Mouse (Mus musculus): Measurements from ENCODE around the gene Hist2h2bb. TPM values are rescaled to one million over a fixed set of nuclear protein-coding genes. Genes with fewer than 3 reads are reported as not detected.
"Not testable (repeated sequence)": the region's sequence is repeated elsewhere in the genome, so short reads cannot be mapped to it uniquely, and the experiment has no call there.

Gene Hist2h2bb
- total and polyA plus RNA-seq, 3 experiments: 1.2 to 34.7 (median 34.1) TPM

DNA sequence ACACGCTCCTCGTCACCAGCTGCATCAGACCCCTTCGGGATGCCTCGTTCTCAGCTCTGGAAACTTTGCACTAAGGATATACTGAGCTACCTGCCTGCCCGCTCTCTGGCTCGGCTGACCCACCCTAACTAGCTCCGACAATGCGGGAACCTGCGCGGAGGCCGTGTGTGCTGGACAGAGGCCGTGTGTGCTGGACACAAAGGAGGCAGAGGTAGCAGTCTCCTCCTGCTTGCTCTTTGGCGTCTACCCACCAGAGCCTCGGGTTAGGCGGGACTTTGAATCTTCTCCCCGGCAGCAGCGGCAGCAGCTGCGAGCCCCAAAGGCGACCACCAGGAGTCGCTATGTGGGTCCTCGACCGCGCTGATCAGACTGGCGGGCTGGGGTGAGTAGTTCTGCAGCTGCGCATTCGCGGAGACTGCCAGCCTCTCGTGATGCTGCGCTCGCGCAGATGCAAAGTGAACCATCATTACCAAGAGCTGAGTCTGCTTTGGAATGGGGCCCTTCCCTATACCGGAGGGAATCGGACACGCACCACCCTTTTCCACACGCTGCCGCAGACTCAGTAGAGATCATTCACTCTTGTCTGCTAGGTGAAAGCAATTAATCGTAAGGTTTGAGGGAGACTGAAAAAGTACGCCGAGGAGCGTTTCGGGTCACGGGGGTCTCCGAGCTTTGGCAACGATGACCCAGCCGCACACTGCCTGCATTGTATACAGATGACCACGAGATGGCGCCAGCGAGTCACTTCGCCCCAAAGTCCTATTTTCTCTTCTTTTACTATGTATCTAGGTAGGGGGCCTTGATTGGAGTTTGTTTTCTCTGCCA is 8.5 kb downstream of the Hist2h2bb start:
- Histone ChIP-seq H3K36me3 (ENCODE audit: control insufficient read depth, insufficient read depth, low read length) (no peaks in the 10 kb centered on the region), H3K9ac (ENCODE audit: low read depth, low read length) (peak overlapping the region; percentile 75), H3K4me3 (peak overlapping the region; percentile 61), H3K27me3 (ENCODE audit: control insufficient read depth, insufficient read depth, low read length) (no peaks in the 10 kb centered on the region; the same call in none of the 2 replicates), H3K27ac (peak overlapping the region; percentile 62), H3K79me2 (replicated peaks; ENCODE audit: control insufficient read depth, insufficient read depth, low read length) (no peaks in the 10 kb centered on the region), H3K4me1 (ENCODE audit: control insufficient read depth, insufficient read depth, low read length) (peaks cover 5% of the 10 kb centered on the region)
- WGBS: 2% methylated on average over 49 of the region's 49 CpGs
- TF ChIP-seq CTCF (IDR thresholded peaks at IDR 0.05): peak; percentile 65
- TF ChIP-seq POLR2A (IDR thresholded peaks at IDR 0.05; ENCODE audit: insufficient read depth, low read depth, low read length): peak; percentile 61
- TF ChIP-seq EP300 (IDR thresholded peaks at IDR 0.05; ENCODE audit: insufficient read depth, low read depth, low read length): peak; percentile 67
- DNase-seq: peak; percentile 90 to 92
- intact Hi-C loops (cut with DNase I): loop anchor here (5.0 kb wide), 1 partner anchor 164 kb away; no protein-coding TSS in a partner anchor

DNA sequence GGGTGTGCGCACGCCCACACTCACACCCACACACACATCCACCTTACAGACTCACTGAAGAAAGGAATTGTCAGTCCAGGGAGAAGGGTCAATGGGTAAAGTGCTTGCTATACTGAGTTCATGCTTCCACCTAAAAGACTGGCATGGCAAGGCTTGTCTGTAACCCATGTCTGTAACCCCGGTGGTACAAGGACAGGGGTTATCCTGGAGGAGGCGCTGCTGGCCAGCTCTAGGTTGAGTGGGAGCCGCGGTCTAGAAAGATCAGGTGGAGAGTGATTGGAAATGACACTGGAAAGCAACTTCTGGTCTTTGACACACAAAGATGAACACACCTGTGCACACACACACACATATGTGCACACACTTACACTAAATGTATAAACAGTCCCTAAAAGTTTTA is 11.1 kb downstream of the Hist2h2bb start:
- Histone ChIP-seq H3K27me3 (ENCODE audit: control insufficient read depth, insufficient read depth, low read length) (peaks cover 5% of the 10 kb centered on the region), H3K9ac (ENCODE audit: low read depth, low read length) (no peak overlapping the region), H3K4me1 (ENCODE audit: control insufficient read depth, insufficient read depth, low read length) (peaks cover 5% of the 10 kb centered on the region), H3K27ac (no peak overlapping the region), H3K36me3 (ENCODE audit: control insufficient read depth, insufficient read depth, low read length) (no peaks in the 10 kb centered on the region), H3K4me3 (no peak overlapping the region), H3K79me2 (replicated peaks; ENCODE audit: control insufficient read depth, insufficient read depth, low read length) (no peaks in the 10 kb centered on the region)
- DNase-seq: no peak
- TF ChIP-seq EP300 (IDR thresholded peaks at IDR 0.05; ENCODE audit: insufficient read depth, low read depth, low read length): no peak
- no peak for TF ChIP-seq POLR2A (IDR thresholded peaks at IDR 0.05; ENCODE audit: insufficient read depth, low read depth, low read length)
- TF ChIP-seq CTCF (IDR thresholded peaks at IDR 0.05): no peak
- WGBS: 61% methylated on average over 6 of the region's 6 CpGs
- intact Hi-C loops (cut with DNase I): loop anchor here (5.0 kb wide), 1 partner anchor 222 kb away; no protein-coding TSS in a partner anchor

DNA sequence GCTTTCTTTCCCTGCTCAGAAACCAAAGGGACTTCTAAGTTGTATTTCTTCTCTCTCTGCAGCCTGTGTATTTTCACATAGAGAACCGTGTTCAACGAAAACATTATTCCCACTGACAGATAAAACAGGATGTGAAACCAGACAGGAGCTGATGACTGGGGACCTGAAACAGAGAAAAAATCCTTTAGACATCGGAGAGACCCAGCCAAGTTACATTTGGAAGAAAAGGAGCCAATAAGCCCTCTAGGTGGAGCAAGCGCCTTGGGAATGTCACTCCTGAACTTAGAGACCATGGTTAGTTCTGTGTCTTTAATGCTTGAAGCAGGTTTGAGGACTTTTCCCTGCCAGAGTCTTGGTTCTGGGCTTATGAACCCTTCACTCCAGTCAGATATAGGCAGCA is 14.9 kb downstream of the Hist2h2bb start:
- Histone ChIP-seq H3K4me1 (ENCODE audit: control insufficient read depth, insufficient read depth, low read length) (no peaks in the 10 kb centered on the region), H3K79me2 (replicated peaks; ENCODE audit: control insufficient read depth, insufficient read depth, low read length) (no peaks in the 10 kb centered on the region), H3K27me3 (ENCODE audit: control insufficient read depth, insufficient read depth, low read length) (peaks cover 5% of the 10 kb centered on the region), H3K36me3 (ENCODE audit: control insufficient read depth, insufficient read depth, low read length) (no peaks in the 10 kb centered on the region), H3K4me3 (no peak overlapping the region), H3K9ac (ENCODE audit: low read depth, low read length) (no peak overlapping the region), H3K27ac (no peak overlapping the region)
- TF ChIP-seq POLR2A (IDR thresholded peaks at IDR 0.05; ENCODE audit: insufficient read depth, low read depth, low read length): no peak
- TF ChIP-seq CTCF (IDR thresholded peaks at IDR 0.05): peak; percentile 57
- no peak for DNase-seq
- 12% methylated on average over 4 of the region's 4 CpGs for WGBS
- intact Hi-C loops (cut with DNase I): loop anchor here (5.0 kb wide), 1 partner anchor 218 kb away; no protein-coding TSS in a partner anchor

DNA sequence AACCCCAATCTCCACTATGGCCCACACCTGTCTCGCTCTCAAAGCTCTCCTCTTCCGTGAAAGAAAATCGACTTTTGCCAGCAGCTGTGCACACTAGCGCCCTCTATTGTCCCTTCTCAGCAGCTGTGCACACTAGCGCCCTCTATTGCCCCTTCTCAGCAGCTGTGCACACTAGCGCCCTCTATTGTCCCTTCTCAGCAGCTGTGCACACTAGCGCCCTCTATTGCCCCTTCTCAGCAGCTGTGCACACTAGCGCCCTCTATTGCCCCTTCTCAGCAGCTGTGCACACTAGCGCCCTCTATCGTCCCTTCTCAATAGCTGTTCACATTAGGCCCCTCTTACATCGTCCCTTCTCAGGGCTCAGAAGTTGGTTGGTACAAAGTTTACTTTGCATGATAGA is 17.8 kb downstream of the Hist2h2bb start:
- DNase-seq; H3K27ac ChIP-seq; H3K4me3 ChIP-seq; H3K79me2 ChIP-seq (replicated peaks; ENCODE audit: control insufficient read depth, insufficient read depth, low read length); H3K27me3 ChIP-seq (ENCODE audit: control insufficient read depth, insufficient read depth, low read length); H3K9ac ChIP-seq (ENCODE audit: low read depth, low read length); H3K4me1 ChIP-seq (ENCODE audit: control insufficient read depth, insufficient read depth, low read length); H3K36me3 ChIP-seq (ENCODE audit: control insufficient read depth, insufficient read depth, low read length); intact Hi-C loops (cut with DNase I): not testable (repeated sequence)
- WGBS: 89% methylated on average over 11 of the region's 11 CpGs
- peak; percentile 71 for TF ChIP-seq CTCF (IDR thresholded peaks at IDR 0.05)

DNA sequence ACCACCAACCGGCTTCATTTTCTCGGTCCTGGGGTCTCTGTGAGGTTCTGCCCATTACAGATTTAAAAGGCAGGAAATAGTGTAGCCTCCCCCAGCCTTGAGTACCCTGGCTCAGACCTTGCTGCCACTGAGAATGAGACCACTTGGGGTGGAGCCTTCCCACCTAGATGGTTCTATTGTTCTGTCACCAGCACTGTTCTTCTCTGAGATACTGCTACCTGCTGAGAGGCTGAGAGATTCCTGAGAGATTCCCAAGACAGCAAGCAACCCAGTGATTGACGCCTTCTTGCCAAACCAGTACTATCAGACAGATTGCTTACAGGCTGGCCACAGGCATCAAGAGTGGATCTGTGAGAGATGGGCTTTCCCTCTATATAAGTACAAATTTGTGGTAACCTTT is 19.6 kb downstream of the Hist2h2bb start:
- no peak for DNase-seq
- intact Hi-C loops (cut with DNase I): no loop called here
- 68% methylated on average over 3 of the region's 3 CpGs for WGBS
- TF ChIP-seq CTCF (IDR thresholded peaks at IDR 0.05) (no peak), EP300 (IDR thresholded peaks at IDR 0.05; ENCODE audit: insufficient read depth, low read depth, low read length) (no peak)
- H3K27ac ChIP-seq: no peak overlapping the region
- no peaks in the 10 kb centered on the region for H3K36me3 ChIP-seq (ENCODE audit: control insufficient read depth, insufficient read depth, low read length)
- H3K4me3 ChIP-seq: no peak overlapping the region
- no peaks in the 10 kb centered on the region; the same call in 1 of the 2 replicates for H3K27me3 ChIP-seq (ENCODE audit: control insufficient read depth, insufficient read depth, low read length)
- no peaks in the 10 kb centered on the region for H3K79me2 ChIP-seq (replicated peaks; ENCODE audit: control insufficient read depth, insufficient read depth, low read length)
- H3K9ac ChIP-seq (ENCODE audit: low read depth, low read length): no peak overlapping the region
- no peaks in the 10 kb centered on the region for H3K4me1 ChIP-seq (ENCODE audit: control insufficient read depth, insufficient read depth, low read length)

DNA sequence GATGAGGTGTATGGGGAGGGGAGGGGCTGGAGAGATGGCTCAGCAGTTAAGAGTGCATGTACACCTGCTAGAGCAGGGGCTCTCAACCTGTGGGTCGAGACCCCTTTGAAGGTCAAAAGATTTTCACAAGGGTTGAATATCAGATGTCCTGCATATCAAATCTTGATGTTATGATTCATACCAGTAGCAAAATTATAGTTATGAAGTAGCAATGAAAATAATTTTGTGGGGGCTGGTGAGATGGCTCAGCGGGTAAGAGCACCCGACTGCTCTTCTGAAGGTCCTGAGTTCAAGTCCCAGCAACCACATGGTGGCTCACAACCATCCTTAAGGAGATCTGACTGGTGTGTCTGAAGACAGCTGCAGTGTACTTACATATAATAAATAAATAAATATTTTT is 21.2 kb downstream of the Hist2h2bb start:
- H3K27me3 ChIP-seq (ENCODE audit: control insufficient read depth, insufficient read depth, low read length); intact Hi-C loops (cut with DNase I); H3K79me2 ChIP-seq (replicated peaks; ENCODE audit: control insufficient read depth, insufficient read depth, low read length); H3K4me1 ChIP-seq (ENCODE audit: control insufficient read depth, insufficient read depth, low read length); H3K27ac ChIP-seq; H3K9ac ChIP-seq (ENCODE audit: low read depth, low read length); H3K36me3 ChIP-seq (ENCODE audit: control insufficient read depth, insufficient read depth, low read length); DNase-seq; H3K4me3 ChIP-seq: not testable (repeated sequence)
- 90% methylated on average over 3 of the region's 3 CpGs for WGBS

Measured in heart, adult 2 months (tissue).